Mouse (Mus musculus) G1E (cell line): Measurements from ENCODE around the gene Nhlrc2. TPM values are rescaled to one million over a fixed set of nuclear protein-coding genes. Genes with fewer than 3 reads are reported as not detected.

Experiments used
- ATAC-seq: 2 replicates; pipeline ENCODE4 v1.8.0; 2016; ENCODE audit warnings: mild to moderate bottlenecking; ENCODE audit not compliant: insufficient number of reproducible peaks, poor library complexity, low FRiP score, severe bottlenecking; ENCODE audit errors: extremely low read depth
- DNase-seq: peaks from one replicate; pipeline ENCODE4 v3.0.0; 2012; ENCODE audit warnings: low spot score
- H3K27me3 ChIP-seq: 2 replicates; pipeline ENCODE4 v1.6.1; 2012; ENCODE audit warnings: mild to moderate bottlenecking, low read length, inconsistent platforms; ENCODE audit not compliant: insufficient read depth
- H3K36me3 ChIP-seq: replicated peaks from 2 replicates; pipeline ENCODE3; 2012; ENCODE audit warnings: mild to moderate bottlenecking, inconsistent platforms
- H3K4me1 ChIP-seq: 2 replicates; pipeline ENCODE4 v1.6.1; 2012; ENCODE audit warnings: low read depth, low read length, inconsistent platforms, mixed read lengths; ENCODE audit not compliant: insufficient read depth
- H3K4me3 ChIP-seq: 2 replicates; pipeline ENCODE4 v1.5.1; 2012; ENCODE audit warnings: low read depth, mild to moderate bottlenecking, inconsistent platforms, low read length, moderate library complexity, mixed read lengths
- H3K9me3 ChIP-seq: replicated peaks from 2 replicates; pipeline ENCODE4 v1.6.1; 2012; ENCODE audit warnings: inconsistent platforms
- CTCF ChIP-seq: IDR thresholded peaks from 2 replicates; pipeline ENCODE4 v1.5.1; 2012; ENCODE audit warnings: low read depth, low read length, inconsistent platforms, mixed read lengths
- GATA1 ChIP-seq: IDR thresholded peaks from 2 replicates; pipeline ENCODE4 v1.6.1; 2012; ENCODE audit warnings: borderline replicate concordance, low read length, inconsistent platforms, mixed read lengths
- GATA2 ChIP-seq: IDR thresholded peaks from 2 replicates; pipeline ENCODE4 v1.6.1; 2012; ENCODE audit warnings: low read depth, low read length, inconsistent platforms, borderline replicate concordance
- POLR2AphosphoS5 ChIP-seq: IDR thresholded peaks from 2 replicates; pipeline ENCODE4 v1.6.1; 2012; ENCODE audit warnings: low read depth, low read length, inconsistent platforms; ENCODE audit not compliant: insufficient replicate concordance
- TAL1 ChIP-seq: conservative IDR thresholded peaks from 2 replicates; pipeline ENCODE4 v1.6.1; 2012; ENCODE audit warnings: low read depth, low read length, inconsistent platforms, mixed read lengths
- polyA plus RNA-seq: library from polyadenylated mRNA; stranded (reverse); fragments of >175 nt; gene quantifications from 2 replicates; pipeline ENCODE4 v1.2.3, GENCODE M21; 2012
- total RNA-seq, 2 experiments: library from RNA; stranded (forward) in 1 of 2; stranded (reverse) in 1 of 2; fragments of 200-1000 nt in 1 of 2; fragments of >200 nt in 1 of 2; fragmentation: Nextera tagmentation in 1 of 2; gene quantifications; 2 replicates each; pipeline ENCODE4 v1.2.3; 2014 to 2017

Nhlrc2 gene
- total and polyA plus RNA-seq, 3 experiments, result 7.3 to 18.2 (median 16.7) TPM

DNA sequence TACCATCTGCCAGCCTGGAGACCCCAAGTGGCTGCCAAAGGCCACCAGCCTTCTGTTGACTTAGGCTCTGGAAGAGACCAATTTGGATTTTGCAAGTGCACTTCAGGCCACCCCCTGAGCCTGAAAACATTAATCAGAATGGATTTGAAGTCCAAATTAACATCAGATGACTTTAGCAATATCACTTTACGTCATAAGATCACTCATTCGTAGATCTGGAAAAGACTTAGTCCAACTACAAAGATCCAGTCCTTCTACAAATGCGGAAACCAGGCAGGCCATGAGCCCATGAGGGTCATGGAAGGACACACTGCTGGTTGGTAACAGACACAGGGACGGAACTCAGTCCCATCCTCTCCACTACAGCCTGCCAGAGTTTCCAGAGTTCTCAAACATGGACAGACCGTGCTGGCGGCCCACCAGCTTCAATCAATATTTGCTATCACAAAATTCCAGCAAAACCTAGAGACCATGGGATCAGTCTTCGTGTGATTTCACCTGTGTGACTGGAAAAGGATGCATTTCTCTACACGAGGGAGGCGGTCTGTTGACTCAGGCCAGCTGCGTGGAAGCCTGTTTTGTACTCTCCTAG, 79.9 kb downstream of the Nhlrc2 start:
- H3K36me3 ChIP-seq, result no peaks in the 10 kb centered on the region
- no peak for DNase-seq
- H3K4me1 ChIP-seq, result no peaks in the 10 kb centered on the region
- no peak for TF ChIP-seq GATA1
- TF ChIP-seq POLR2AphosphoS5, result no peak
- TF ChIP-seq TAL1, result no peak
- no peak for TF ChIP-seq GATA2
- no peak for TF ChIP-seq CTCF
- H3K27me3 ChIP-seq, result peaks cover 39% of the 10 kb centered on the region
- ATAC-seq, result no peak
- no peak overlapping the region for H3K4me3 ChIP-seq
- no peaks in the 10 kb centered on the region for H3K9me3 ChIP-seq

DNA sequence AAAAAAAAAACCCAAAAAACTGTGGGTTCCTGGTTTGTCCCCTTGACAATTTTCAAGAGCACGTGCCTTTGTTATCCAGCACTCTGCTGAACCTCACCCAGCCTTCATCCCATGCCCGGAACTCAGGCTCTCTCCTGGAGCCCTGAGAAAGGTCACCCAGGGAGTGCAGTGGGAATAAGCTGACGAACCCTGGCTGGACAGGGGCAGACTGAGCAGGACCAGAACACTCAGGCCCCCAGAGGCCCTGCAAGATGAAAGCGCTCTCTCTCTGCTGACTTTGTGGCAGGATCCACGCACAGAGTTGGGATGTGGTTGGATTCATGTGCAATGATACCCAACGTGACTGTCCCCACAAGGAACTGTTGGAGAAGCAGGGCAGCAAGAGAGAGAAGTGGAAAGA, 81.6 kb downstream of the Nhlrc2 start:
- DNase-seq (no peak), ATAC-seq (no peak)
- no peak for TF ChIP-seq CTCF
- no peak for TF ChIP-seq GATA1
- TF ChIP-seq POLR2AphosphoS5, result no peak
- no peak for TF ChIP-seq GATA2
- TF ChIP-seq TAL1, result no peak
- Histone ChIP-seq H3K27me3 (peaks cover 45% of the 10 kb centered on the region), H3K9me3 (no peaks in the 10 kb centered on the region), H3K4me1 (no peaks in the 10 kb centered on the region), H3K36me3 (no peaks in the 10 kb centered on the region), H3K4me3 (no peak overlapping the region)

GRCm38 (mm10) chr19:56631017-56631416, 83.0 kb downstream of the Nhlrc2 start:
- Histone ChIP-seq H3K36me3 (no peaks in the 10 kb centered on the region), H3K4me1 (no peaks in the 10 kb centered on the region), H3K9me3 (no peaks in the 10 kb centered on the region), H3K4me3 (no peak overlapping the region), H3K27me3 (peaks cover 43% of the 10 kb centered on the region)
- ATAC-seq (no peak), DNase-seq (no peak)
- TF ChIP-seq CTCF (no peak), GATA2 (no peak), POLR2AphosphoS5 (no peak), TAL1 (no peak), GATA1 (no peak)

- no peak for TF ChIP-seq GATA1
- ATAC-seq, result no peak
- DNase-seq, result no peak
- H3K4me1 ChIP-seq, result no peaks in the 10 kb centered on the region
- no peaks in the 10 kb centered on the region for H3K36me3 ChIP-seq
- H3K9me3 ChIP-seq, result no peaks in the 10 kb centered on the region
- H3K4me3 ChIP-seq, result no peak overlapping the region
- H3K27me3 ChIP-seq, result peaks cover 39% of the 10 kb centered on the region
Measured at GRCm38 (mm10) chr19:56631451-56631901, 83.4 kb downstream of the Nhlrc2 start.

DNA sequence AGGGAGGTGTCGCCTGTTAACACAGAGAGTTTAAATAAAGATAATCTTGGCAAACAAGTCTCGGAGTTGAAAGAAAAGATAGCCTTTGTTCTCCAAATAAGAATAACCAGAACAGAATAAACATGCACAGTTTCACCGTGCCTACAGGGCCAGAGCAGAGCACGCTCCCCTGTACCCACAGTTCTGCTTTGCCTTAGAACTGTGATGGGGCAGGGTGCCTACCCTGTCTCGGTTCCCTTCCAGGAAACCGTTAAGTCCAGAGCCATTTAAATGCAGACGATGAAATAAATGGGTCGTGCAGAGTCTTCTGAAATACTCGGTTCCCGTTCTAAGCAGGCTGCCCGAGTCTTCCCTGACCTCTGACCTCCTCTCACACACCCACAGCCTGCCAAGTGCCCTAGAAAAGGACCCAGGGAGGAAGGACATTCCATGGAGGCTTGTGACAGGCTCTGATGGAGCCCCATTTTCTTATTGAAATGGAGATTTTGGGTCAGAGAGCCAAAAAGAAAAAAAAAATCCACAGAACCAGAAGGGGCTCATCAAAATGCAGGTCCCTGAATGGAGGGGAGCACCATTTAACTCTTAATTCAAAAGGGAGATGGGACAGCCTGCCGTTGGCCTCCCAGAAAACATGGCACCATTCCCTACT, 89.1 kb downstream of the Nhlrc2 start:
- no peaks in the 10 kb centered on the region for H3K36me3 ChIP-seq
- no peaks in the 10 kb centered on the region for H3K4me1 ChIP-seq
- DNase-seq, result no peak
- no peak overlapping the region for H3K4me3 ChIP-seq
- peaks cover 12% of the 10 kb centered on the region for H3K27me3 ChIP-seq
- no peak for ATAC-seq
- TF ChIP-seq GATA1 (no peak), GATA2 (no peak), TAL1 (no peak), CTCF (no peak), POLR2AphosphoS5 (no peak)
- peaks cover 7% of the 10 kb centered on the region for H3K9me3 ChIP-seq

DNA sequence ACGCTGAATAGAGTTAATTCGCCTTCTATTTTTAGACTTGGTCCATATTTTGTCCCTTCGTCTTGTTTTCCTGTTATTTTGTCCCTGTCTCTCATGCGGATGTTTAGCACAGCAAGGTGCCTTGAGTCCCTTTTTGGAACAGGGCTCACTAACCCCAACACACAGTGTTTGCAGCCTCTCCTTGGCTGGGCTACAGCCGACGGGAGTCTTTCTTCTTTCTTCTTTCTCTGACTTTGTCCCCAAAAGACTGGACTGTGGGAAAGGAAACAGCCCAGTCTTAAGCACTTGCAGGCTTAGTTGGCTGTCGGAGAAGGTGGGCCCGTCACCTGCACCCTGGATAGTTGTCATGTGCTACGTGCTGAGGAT, 89.6 kb downstream of the Nhlrc2 start:
- peaks cover 9% of the 10 kb centered on the region for H3K9me3 ChIP-seq
- no peak for DNase-seq
- no peak for ATAC-seq
- H3K36me3 ChIP-seq, result no peaks in the 10 kb centered on the region
- peaks cover 9% of the 10 kb centered on the region for H3K27me3 ChIP-seq
- H3K4me1 ChIP-seq, result no peaks in the 10 kb centered on the region
- TF ChIP-seq TAL1 (no peak), POLR2AphosphoS5 (no peak), GATA1 (no peak), CTCF (no peak), GATA2 (no peak)
- no peak overlapping the region for H3K4me3 ChIP-seq
